Mouse (Mus musculus): ENCODE data around the gene Lbx2. TPM values are rescaled to one million over a fixed set of nuclear protein-coding genes. Genes with fewer than 3 reads are reported as not detected.

The Lbx2 gene
- 0.20 TPM in 1 of 2 replicates, not detected in the other for polyA plus RNA-seq (2015; fragmentation: Nextera tagmentation; extraction: Ambion mirVana)

DNA sequence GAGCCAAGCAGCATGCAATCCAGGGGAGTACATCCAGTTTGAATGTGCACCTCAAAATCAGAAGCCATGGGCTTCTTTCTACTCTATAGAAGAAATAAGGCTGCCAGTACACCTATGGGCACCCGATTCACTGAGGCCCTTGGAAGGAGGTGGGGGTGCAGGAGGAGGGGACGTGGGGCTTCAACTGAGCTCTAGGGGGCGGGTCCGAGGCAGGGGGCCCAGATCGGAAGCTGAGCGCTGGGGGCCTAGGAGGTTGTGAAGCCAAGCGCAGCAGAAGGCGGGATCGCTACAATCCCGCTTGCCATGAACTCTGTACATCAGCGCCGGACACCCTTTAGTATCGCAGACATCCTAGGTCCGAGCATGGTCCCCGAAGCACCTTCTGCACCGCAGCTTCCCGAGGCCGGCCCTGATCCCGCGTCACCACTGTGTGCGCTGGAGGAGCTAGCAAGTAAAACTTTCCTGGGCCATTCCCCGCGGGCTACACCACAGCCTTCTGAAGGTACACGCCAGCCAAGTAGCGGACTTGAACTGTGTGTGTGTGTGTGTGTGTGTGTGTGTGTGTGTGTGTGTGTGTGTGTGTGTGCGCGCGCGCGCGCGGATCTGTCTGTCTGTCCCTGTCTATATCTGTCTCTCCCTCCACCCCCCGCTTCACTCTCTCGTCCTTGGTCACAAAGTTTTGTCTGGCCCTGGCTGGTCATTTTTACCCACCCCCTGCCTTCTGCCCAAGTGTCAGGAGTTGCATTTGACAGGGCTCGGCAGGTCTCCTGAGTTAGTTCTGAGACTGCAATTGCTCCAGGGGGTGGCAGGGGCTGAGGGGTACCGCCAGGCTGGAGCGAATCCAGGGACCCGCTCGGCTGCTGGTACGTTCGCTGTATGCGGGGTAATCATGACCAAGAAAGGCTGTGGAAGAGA, at the start of gene Lbx2:
Gene Lbx2 (plus strand): TSS at position 247 of the 915 bp plus-strand sequence.
- Histone ChIP-seq H3K4me2 (peak within 1 kb of the TSS; percentile 73), H3K4me1 (peaks cover 20% of the 10 kb centered on the region), H3K27me3 (replicated peaks) (peaks cover 98% of the 10 kb centered on the region), H3K9me3 (no peaks in the 10 kb centered on the region), H3K36me3 (peaks cover 12% of the 10 kb centered on the region), H3K9ac (peak within 1 kb of the TSS; percentile 66), H3K27ac (replicated peaks) (no peak within 1 kb of the TSS), H3K4me3 (peak within 1 kb of the TSS; percentile 48)
- ATAC-seq (ENCODE audit: extremely low read depth, insufficient number of reproducible peaks, low FRiP score, low TSS enrichment), result no peak
- WGBS, result 2% methylated on average over 33 of the region's 42 CpGs

GRCm38 (mm10) chr6:83037188-83037587, 49.0 kb upstream of the Lbx2 start:
- 62% methylated on average over 8 of the region's 8 CpGs for WGBS
- no peak for ATAC-seq (ENCODE audit: extremely low read depth, insufficient number of reproducible peaks, low FRiP score, low TSS enrichment)
- Histone ChIP-seq H3K9ac (no peak overlapping the region), H3K9me3 (no peaks in the 10 kb centered on the region), H3K36me3 (no peaks in the 10 kb centered on the region), H3K4me3 (no peak overlapping the region), H3K4me2 (no peak overlapping the region), H3K27ac (replicated peaks) (no peak overlapping the region), H3K27me3 (replicated peaks) (peaks cover 62% of the 10 kb centered on the region), H3K4me1 (peaks cover 36% of the 10 kb centered on the region)

DNA sequence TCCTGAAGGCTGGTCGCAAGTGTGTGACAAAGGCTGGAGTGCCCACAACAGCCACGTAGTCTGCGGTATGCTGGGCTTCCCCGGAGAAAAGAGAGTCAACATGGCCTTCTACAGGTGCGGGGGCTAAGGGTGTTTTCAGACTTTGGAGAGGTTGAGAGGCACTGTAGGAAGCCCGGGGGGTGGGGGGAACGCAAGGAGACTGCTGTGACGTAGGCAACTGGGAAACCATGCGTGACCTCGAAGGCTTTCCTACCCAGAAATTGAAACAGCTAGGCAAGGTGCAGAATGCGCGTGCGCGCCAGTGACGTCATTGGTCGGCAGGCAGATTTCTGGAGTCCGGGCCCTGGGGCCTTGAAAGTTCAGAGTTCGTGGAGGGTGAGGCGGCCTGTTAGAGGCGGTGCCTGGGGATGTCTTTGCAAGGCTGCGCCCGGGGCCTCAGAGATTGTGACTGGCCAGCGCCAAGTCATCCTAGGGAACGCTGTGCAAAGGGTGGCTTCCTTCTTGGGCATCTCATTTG, 47.6 kb upstream of the Lbx2 start:
- WGBS, result 13% methylated on average over 24 of the region's 24 CpGs
- no peaks in the 10 kb centered on the region for H3K9me3 ChIP-seq
- peak overlapping the region; percentile 67 for H3K4me2 ChIP-seq
- H3K4me3 ChIP-seq, result peak overlapping the region; percentile 35
- H3K36me3 ChIP-seq, result no peaks in the 10 kb centered on the region
- no peak; the same call in 1 of the 2 replicates for ATAC-seq (ENCODE audit: extremely low read depth, insufficient number of reproducible peaks, low FRiP score, low TSS enrichment)
- H3K4me1 ChIP-seq, result peaks cover 35% of the 10 kb centered on the region
- H3K9ac ChIP-seq, result peak overlapping the region; percentile 62
- 0 out of 2 replicates have a peak overlapping the region, but pooled peaks have one; percentile 17 for H3K27ac ChIP-seq (replicated peaks)
- H3K27me3 ChIP-seq (replicated peaks), result peaks cover 70% of the 10 kb centered on the region

GRCm38 (mm10) chr6:83040601-83041000, 45.6 kb upstream of the Lbx2 start:
- H3K9me3 ChIP-seq, result no peaks in the 10 kb centered on the region
- no peak overlapping the region for H3K4me2 ChIP-seq
- H3K9ac ChIP-seq, result no peak overlapping the region
- H3K4me1 ChIP-seq, result peaks cover 32% of the 10 kb centered on the region
- H3K36me3 ChIP-seq, result no peaks in the 10 kb centered on the region
- peaks cover 59% of the 10 kb centered on the region for H3K27me3 ChIP-seq (replicated peaks)
- ATAC-seq (ENCODE audit: extremely low read depth, insufficient number of reproducible peaks, low FRiP score, low TSS enrichment), result no peak
- H3K4me3 ChIP-seq, result no peak overlapping the region
- 74% methylated on average over 5 of the region's 5 CpGs for WGBS
- H3K27ac ChIP-seq (replicated peaks), result no peak overlapping the region

DNA sequence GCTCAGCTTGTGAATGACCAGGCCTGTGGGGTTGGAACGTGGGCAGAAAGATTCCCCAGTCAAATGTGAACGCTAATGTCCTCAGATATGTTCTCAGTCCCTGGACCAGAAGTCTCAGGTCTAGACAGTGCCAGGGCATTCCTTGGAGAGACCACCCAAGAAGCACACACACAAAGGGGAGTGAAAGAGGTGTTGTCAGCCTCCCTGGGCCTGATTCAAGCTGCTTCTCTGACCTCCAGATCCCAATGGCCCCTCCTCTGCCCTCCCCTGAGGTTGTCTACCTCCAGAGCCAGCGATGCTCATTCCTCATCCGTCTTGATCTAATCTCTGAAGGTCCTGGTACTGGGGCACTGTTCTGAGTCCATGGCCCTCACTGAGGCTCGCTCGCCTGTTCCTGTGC, 42.6 kb upstream of the Lbx2 start:
- 56% methylated on average over 6 of the region's 6 CpGs for WGBS
- Histone ChIP-seq H3K9ac (no peak overlapping the region), H3K4me2 (no peak overlapping the region; the same call in 1 of the 2 replicates), H3K27me3 (replicated peaks) (peaks cover 51% of the 10 kb centered on the region), H3K4me1 (peaks cover 26% of the 10 kb centered on the region), H3K9me3 (no peaks in the 10 kb centered on the region), H3K27ac (replicated peaks) (peak overlapping the region; percentile 75), H3K36me3 (no peaks in the 10 kb centered on the region), H3K4me3 (no peak overlapping the region)
- no peak for ATAC-seq (ENCODE audit: extremely low read depth, insufficient number of reproducible peaks, low FRiP score, low TSS enrichment)

GRCm38 (mm10) chr6:83043993-83044392, 42.2 kb upstream of the Lbx2 start:
- 0 out of 2 replicates have a peak, but pooled peaks have one; percentile 2 for ATAC-seq (ENCODE audit: extremely low read depth, insufficient number of reproducible peaks, low FRiP score, low TSS enrichment)
- no peak overlapping the region for H3K4me3 ChIP-seq
- H3K4me1 ChIP-seq, result peaks cover 22% of the 10 kb centered on the region
- 0 out of 2 replicates have a peak overlapping the region, but pooled peaks have one; percentile 37 for H3K9ac ChIP-seq
- H3K9me3 ChIP-seq, result no peaks in the 10 kb centered on the region
- no peaks in the 10 kb centered on the region for H3K36me3 ChIP-seq
- peak overlapping the region; percentile 75 for H3K27ac ChIP-seq (replicated peaks)
- 75% methylated on average over 5 of the region's 5 CpGs for WGBS
- peaks cover 55% of the 10 kb centered on the region for H3K27me3 ChIP-seq (replicated peaks)
- H3K4me2 ChIP-seq, result peak overlapping the region; percentile 16; the same call in 1 of the 2 replicates

DNA sequence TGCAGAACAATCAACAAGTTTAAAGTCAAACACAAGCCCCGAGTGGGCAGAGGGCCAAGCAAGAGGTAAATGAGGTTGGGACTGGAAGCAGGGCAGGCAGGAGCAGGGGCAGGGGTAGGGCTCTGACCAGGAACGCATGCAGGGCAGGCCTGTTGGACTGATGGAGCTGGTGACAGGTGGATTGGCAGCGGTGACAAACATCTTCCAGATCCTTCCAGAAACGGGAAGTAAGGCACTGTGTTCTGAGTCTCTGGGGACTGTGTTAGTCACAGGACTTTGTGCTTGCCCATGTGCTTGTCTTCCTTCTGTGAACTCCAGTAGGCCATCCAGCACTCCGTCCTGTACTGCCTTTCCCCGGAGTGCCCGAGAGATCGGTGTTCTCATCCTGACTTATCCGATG, 41.4 kb upstream of the Lbx2 start:
- Histone ChIP-seq H3K4me1 (peaks cover 22% of the 10 kb centered on the region), H3K4me2 (peak overlapping the region; percentile 16), H3K27ac (replicated peaks) (peak overlapping the region; percentile 75), H3K9me3 (no peaks in the 10 kb centered on the region), H3K36me3 (no peaks in the 10 kb centered on the region), H3K4me3 (no peak overlapping the region), H3K27me3 (replicated peaks) (peaks cover 62% of the 10 kb centered on the region), H3K9ac (no peak overlapping the region)
- ATAC-seq (ENCODE audit: extremely low read depth, insufficient number of reproducible peaks, low FRiP score, low TSS enrichment), result peak; percentile 70
- 24% methylated on average over 9 of the region's 9 CpGs for WGBS

GRCm38 (mm10) chr6:83049367-83049766, 36.8 kb upstream of the Lbx2 start:
- Histone ChIP-seq H3K9me3 (no peaks in the 10 kb centered on the region), H3K4me2 (no peak overlapping the region), H3K4me3 (no peak overlapping the region), H3K4me1 (peaks cover 24% of the 10 kb centered on the region), H3K36me3 (peaks cover 22% of the 10 kb centered on the region), H3K27ac (replicated peaks) (no peak overlapping the region), H3K27me3 (replicated peaks) (peaks cover 35% of the 10 kb centered on the region), H3K9ac (no peak overlapping the region)
- WGBS, result 66% methylated on average over 10 of the region's 10 CpGs
- no peak for ATAC-seq (ENCODE audit: extremely low read depth, insufficient number of reproducible peaks, low FRiP score, low TSS enrichment)

- Histone ChIP-seq H3K27me3 (replicated peaks) (peaks cover 19% of the 10 kb centered on the region), H3K9me3 (no peaks in the 10 kb centered on the region), H3K36me3 (peaks cover 45% of the 10 kb centered on the region), H3K4me3 (peak overlapping the region; percentile 84), H3K9ac (peak overlapping the region; percentile 86), H3K4me1 (peaks cover 27% of the 10 kb centered on the region), H3K4me2 (peak overlapping the region; percentile 97), H3K27ac (replicated peaks) (peak overlapping the region; percentile 82)
- WGBS, result 2% methylated on average over 26 of the region's 26 CpGs
- no peak for ATAC-seq (ENCODE audit: extremely low read depth, insufficient number of reproducible peaks, low FRiP score, low TSS enrichment)
Observed at GRCm38 (mm10) chr6:83053136-83053960, 32.8 kb upstream of the Lbx2 start.

DNA sequence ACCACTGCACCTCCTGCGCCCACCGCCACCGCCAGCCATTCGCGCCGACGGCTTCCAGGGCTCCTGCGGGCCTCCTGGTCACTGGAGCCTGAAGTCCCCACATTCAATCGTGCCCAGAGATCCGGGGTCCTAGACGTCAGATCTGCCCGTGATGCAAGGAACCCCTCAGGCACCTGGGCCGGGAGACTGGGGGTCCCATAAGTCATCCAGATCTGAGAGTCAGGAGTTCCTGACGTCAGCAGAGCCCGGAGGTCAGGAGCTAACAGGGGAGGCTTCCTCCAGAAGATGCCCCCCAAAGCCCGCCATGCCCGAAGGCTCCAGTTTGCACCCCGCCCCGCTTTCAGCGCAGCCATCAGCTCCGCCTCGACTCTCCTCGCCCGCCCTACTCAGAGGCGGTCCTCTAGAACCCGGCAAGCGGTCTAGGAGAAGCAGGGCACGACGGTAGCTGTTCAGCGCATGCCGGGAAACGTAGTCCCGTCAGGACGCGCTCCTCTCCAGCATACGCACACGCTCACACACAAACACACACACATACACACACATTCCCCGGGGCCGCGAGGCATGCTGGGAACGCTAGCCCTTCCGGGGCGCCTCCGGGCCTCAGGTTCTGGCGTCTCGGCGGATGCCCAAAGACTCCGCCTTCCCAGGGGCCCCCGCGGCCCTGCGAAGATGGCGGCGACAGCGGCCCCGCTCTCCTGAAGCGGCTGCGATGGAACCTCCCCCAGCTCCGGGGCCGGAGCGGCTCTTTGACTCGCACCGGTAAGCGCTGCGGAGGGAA, 31.9 kb upstream of the Lbx2 start, which contains the start of gene Aup1:
Gene Aup1 (plus strand): TSS at position 448 of the 778 bp plus-strand sequence.
- Histone ChIP-seq H3K27me3 (replicated peaks) (peaks cover 20% of the 10 kb centered on the region), H3K4me3 (peak within 1 kb of the TSS; percentile 84), H3K9ac (peak within 1 kb of the TSS; percentile 86), H3K4me1 (peaks cover 27% of the 10 kb centered on the region), H3K9me3 (no peaks in the 10 kb centered on the region), H3K36me3 (peaks cover 47% of the 10 kb centered on the region), H3K4me2 (peak within 1 kb of the TSS; percentile 97), H3K27ac (replicated peaks) (peak within 1 kb of the TSS; percentile 82)
- ATAC-seq (ENCODE audit: extremely low read depth, insufficient number of reproducible peaks, low FRiP score, low TSS enrichment), result peak; percentile 88
- WGBS, result under 1% methylated on average over 64 of the region's 64 CpGs
